ENCODE assay signal across 8 mouse cellular contexts in the genomic region with DNA sequence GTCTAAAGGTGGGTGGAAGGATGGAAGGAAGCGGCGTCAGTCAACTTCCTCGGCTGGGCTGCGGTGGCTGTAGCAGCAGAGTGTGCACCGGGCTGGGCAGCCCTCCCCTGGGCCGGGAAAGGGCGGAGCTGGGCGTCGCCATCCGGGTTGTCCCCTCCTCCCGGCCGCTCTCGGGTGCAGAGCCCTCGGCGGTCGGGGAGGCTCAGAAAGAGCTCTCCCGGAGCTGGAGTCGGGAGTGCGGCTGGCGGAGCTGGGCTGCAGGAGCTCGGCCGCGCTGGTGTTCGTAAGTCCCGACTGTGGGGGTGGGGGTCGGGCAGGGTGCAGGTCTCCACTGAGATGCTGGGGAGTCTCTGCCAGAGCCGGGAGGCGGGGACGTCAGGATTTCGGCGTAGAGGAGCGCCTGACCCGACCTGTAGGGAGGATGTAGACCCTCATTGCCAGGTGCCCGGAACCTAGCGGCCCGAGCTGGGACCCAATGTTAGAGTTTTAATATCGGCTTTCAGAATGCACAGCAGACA. TPM values are rescaled to one million over a fixed set of nuclear protein-coding genes. Genes with fewer than 3 reads are reported as not detected.
A peak's percentile ranks its signal among the peaks of the same experiment; 100 is the strongest.
DNase-seq lines count a peak whose midpoint lies in the region; ATAC-seq and TF ChIP-seq lines count a peak whose summit lies in the region.

A gene (plus strand): TSS at position 203 of the 518 bp plus-strand sequence.

- TF ChIP-seq CTCF in CH12.LX (conservative IDR thresholded peaks at IDR 0.05 in 1 of 2, IDR thresholded peaks at IDR 0.05 in 1 of 2; ENCODE audit: low read depth in 2 of 2, low read length in 2 of 2): no peak
- TF ChIP-seq CTCF in liver, postnatal 0 days (IDR thresholded peaks at IDR 0.05; ENCODE audit: low read depth): no peak

- no peaks in the 10 kb centered on the region for H3K27me3 ChIP-seq in CH12.LX (replicated peaks)
- no peaks in the 10 kb centered on the region for H3K27me3 ChIP-seq in forebrain, embryonic 15.5 days
- peaks cover 11% of the 10 kb centered on the region for H3K27me3 ChIP-seq in liver, postnatal 0 days (ENCODE audit: insufficient read depth, low read length)
- no peaks in the 10 kb centered on the region for H3K27me3 ChIP-seq in neural tube, embryonic 13.5 days

- peak within 1 kb of the TSS; percentile 83 for H3K4me2 ChIP-seq in CH12.LX (ENCODE audit: insufficient read depth, low read depth, poor library complexity, severe bottlenecking)
- peak within 1 kb of the TSS; percentile 75 for H3K4me2 ChIP-seq in forebrain, embryonic 15.5 days (replicated peaks)
- peak within 1 kb of the TSS; percentile 98 for H3K4me2 ChIP-seq in liver, postnatal 0 days (ENCODE audit: low read depth, low read length)
- H3K4me2 ChIP-seq in neural tube, embryonic 13.5 days: peak within 1 kb of the TSS; percentile 88

- intact Hi-C loops in heart, postnatal 25 days (cut with DNase I): loop anchor here (2.0 to 5.0 kb wide), 3 partner anchors 42 to 278 kb away; a partner anchor contains a TSS

- TF ChIP-seq RAD21 in CH12.LX (IDR thresholded peaks at IDR 0.05; ENCODE audit: low read depth, low read length): no peak

- dilution Hi-C loops in CH12.LX (cut with MboI; ENCODE audit: extremely low pct_ligation_motif_present, extremely low pct_unique_long_range_greater_than_20kb, low sequenced_read_pairs): no loop called here

- no peaks in the 10 kb centered on the region for H3K79me2 ChIP-seq in CH12.LX (replicated peaks; ENCODE audit: control insufficient read depth, extremely low read depth, insufficient read depth, poor library complexity, severe bottlenecking)

- peak within 1 kb of the TSS; percentile 41 for H3K9ac ChIP-seq in CH12.LX (ENCODE audit: insufficient read depth, low read depth)
- peak within 1 kb of the TSS; percentile 71 for H3K9ac ChIP-seq in forebrain, embryonic 15.5 days (replicated peaks)
- H3K9ac ChIP-seq in liver, postnatal 0 days (replicated peaks): peak within 1 kb of the TSS; percentile 41
- peak within 1 kb of the TSS; percentile 82 for H3K9ac ChIP-seq in neural tube, embryonic 13.5 days

- H3K27ac ChIP-seq in CH12.LX (ENCODE audit: insufficient read depth, low read depth): no peak within 1 kb of the TSS
- peak within 1 kb of the TSS; percentile 88 for H3K27ac ChIP-seq in forebrain, embryonic 15.5 days (replicated peaks)
- H3K27ac ChIP-seq in liver, postnatal 0 days (ENCODE audit: low read depth): no peak within 1 kb of the TSS
- H3K27ac ChIP-seq in neural tube, embryonic 13.5 days (replicated peaks): peak within 1 kb of the TSS; percentile 85

- peak; percentile 53 for TF ChIP-seq POLR2A in CH12.LX (IDR thresholded peaks at IDR 0.05; ENCODE audit: low read depth, low read length)

- peak within 1 kb of the TSS; percentile 58 to 71 (median 63) for H3K4me3 ChIP-seq in CH12.LX (replicated peaks in 1 of 3; ENCODE audit: low read depth in 2 of 3, low read length in 2 of 3, poor library complexity in 1 of 3)
- peak within 1 kb of the TSS; percentile 64 for H3K4me3 ChIP-seq in forebrain, embryonic 15.5 days
- peak within 1 kb of the TSS; percentile 66 for H3K4me3 ChIP-seq in liver, postnatal 0 days (ENCODE audit: low read depth, low read length)
- H3K4me3 ChIP-seq in neural tube, embryonic 13.5 days: peak within 1 kb of the TSS; percentile 79

- in situ Hi-C loops in CH12.LX (cut with MboI; ENCODE audit: low pct_ligation_motif_present, low pct_unique_long_range_greater_than_20kb, low sequenced_read_pairs): no loop called here

- peaks cover 0 to 9% of the 10 kb centered on the region in 2 experiments; a peak in 2 of 4 replicates for H3K4me1 ChIP-seq in CH12.LX (ENCODE audit: control insufficient read depth in 1 of 2, insufficient read depth in 2 of 2)
- H3K4me1 ChIP-seq in forebrain, embryonic 15.5 days: peaks cover 19% of the 10 kb centered on the region
- peaks cover 14% of the 10 kb centered on the region for H3K4me1 ChIP-seq in liver, postnatal 0 days (ENCODE audit: insufficient read depth)
- peaks cover 26% of the 10 kb centered on the region for H3K4me1 ChIP-seq in neural tube, embryonic 13.5 days (replicated peaks)

- peak; percentile 71 for DNase-seq in CH12.LX (ENCODE audit: extremely low read depth)
- peak; percentile 44 for DNase-seq in c-Kit-positive CD71-positive TER-119-positive erythroid progenitor cells, embryonic 14.5 days (ENCODE audit: low spot score)
- peak; percentile 80 for DNase-seq in heart, postnatal 25 days (ENCODE audit: low spot score)
- DNase-seq in layer of hippocampus, adult 11-12 months (ENCODE audit: low spot score): peak; percentile 89
- peak; percentile 81 for DNase-seq in liver, postnatal 0 days
- peak; percentile 69 for DNase-seq in telencephalon, adult 2 months (ENCODE audit: low read depth, low spot score)

- under 1% methylated on average over 37 of the region's 37 CpGs for WGBS in forebrain, embryonic 15.5 days
- WGBS in liver, postnatal 0 days (ENCODE audit: insufficient replicate concordance): under 1% methylated on average over 37 of the region's 37 CpGs
- WGBS in neural tube, embryonic 13.5 days: 0% methylated on average over 36 of the region's 37 CpGs

- no peaks in the 10 kb centered on the region for H3K9me3 ChIP-seq in CH12.LX (replicated peaks; ENCODE audit: low read length)
- no peaks in the 10 kb centered on the region for H3K9me3 ChIP-seq in forebrain, embryonic 15.5 days
- no peaks in the 10 kb centered on the region for H3K9me3 ChIP-seq in liver, postnatal 0 days (ENCODE audit: low read length)
- H3K9me3 ChIP-seq in neural tube, embryonic 13.5 days: no peaks in the 10 kb centered on the region

- no peak for TF ChIP-seq EP300 in CH12.LX (IDR thresholded peaks at IDR 0.05; ENCODE audit: low read length)
- no peak for TF ChIP-seq EP300 in liver, postnatal 0 days (IDR thresholded peaks at IDR 0.05; ENCODE audit: low read depth)

- peak; percentile 97 for ATAC-seq in forebrain, embryonic 15.5 days (replicated peaks)
- ATAC-seq in liver, postnatal 0 days: peak; percentile 93
- ATAC-seq in neural tube, embryonic 13.5 days (ENCODE audit: low read depth): peak; percentile 99

- H3K36me3 ChIP-seq in CH12.LX (replicated peaks in 1 of 2; ENCODE audit: control insufficient read depth in 1 of 2, insufficient read depth in 1 of 2, low read length in 1 of 2): no peaks in the 10 kb centered on the region
- no peaks in the 10 kb centered on the region for H3K36me3 ChIP-seq in forebrain, embryonic 15.5 days
- no peaks in the 10 kb centered on the region for H3K36me3 ChIP-seq in liver, postnatal 0 days (replicated peaks; ENCODE audit: insufficient read depth, low read length)
- no peaks in the 10 kb centered on the region for H3K36me3 ChIP-seq in neural tube, embryonic 13.5 days

TF ChIP-seq in CH12.LX, 34 proteins besides CTCF, POLR2A, EP300 and RAD21 (continues in another document):
- TF ChIP-seq BHLHE40 (IDR thresholded peaks at IDR 0.05; ENCODE audit: low read depth, low read length) (no peak), ZMIZ1 (IDR thresholded peaks at IDR 0.05; ENCODE audit: low read depth, low read length) (peak; percentile 63), SIN3A (IDR thresholded peaks at IDR 0.05; ENCODE audit: low read length) (peak; percentile 25; the same call in 1 of the 2 replicates), CHD1 (IDR thresholded peaks at IDR 0.05; ENCODE audit: low read depth, low read length) (no peak), MXI1 (IDR thresholded peaks at IDR 0.05; ENCODE audit: low read depth, low read length) (no peak), ZC3H11A (IDR thresholded peaks at IDR 0.05; ENCODE audit: low read depth, low read length) (no peak), MYC (IDR thresholded peaks at IDR 0.05; ENCODE audit: low read depth, low read length) (no peak), PAX5 (IDR thresholded peaks at IDR 0.05; ENCODE audit: low read length) (no peak), MAFK (IDR thresholded peaks at IDR 0.05; ENCODE audit: insufficient replicate concordance, low read length) (no peak), ZKSCAN1 (IDR thresholded peaks at IDR 0.05; ENCODE audit: borderline replicate concordance, low read depth, low read length) (no peak), IRF4 (IDR thresholded peaks at IDR 0.05; ENCODE audit: low read depth, low read length) (peak; percentile 12; the same call in 1 of the 2 replicates), MAZ (IDR thresholded peaks at IDR 0.05; ENCODE audit: low read depth, low read length) (peak; percentile 24; the same call in 1 of the 2 replicates), ETS1 (conservative IDR thresholded peaks at IDR 0.05; ENCODE audit: low read depth, low read length) (no peak), MAX (IDR thresholded peaks at IDR 0.05; ENCODE audit: low read length) (no peak), E2F4 (IDR thresholded peaks at IDR 0.05; ENCODE audit: insufficient replicate concordance, low read depth, low read length) (no peak), MEF2A (IDR thresholded peaks at IDR 0.05; ENCODE audit: borderline replicate concordance, low read depth, low read length) (no peak), ZNF384 (IDR thresholded peaks at IDR 0.05; ENCODE audit: low read depth, low read length) (no peak), HCFC1 (IDR thresholded peaks at IDR 0.05; ENCODE audit: low read depth, low read length) (no peak), NRF1 (IDR thresholded peaks at IDR 0.05; ENCODE audit: low read depth, low read length) (0 out of 2 replicates have a peak, but pooled peaks have one; percentile 9), JUND (conservative IDR thresholded peaks at IDR 0.05; ENCODE audit: low read depth, low read length) (no peak), NELFE (IDR thresholded peaks at IDR 0.05; ENCODE audit: low read depth, low read length) (0 out of 2 replicates have a peak, but pooled peaks have one; percentile 47), JUN (IDR thresholded peaks at IDR 0.05; ENCODE audit: insufficient read depth, low read depth, low read length) (no peak), TBP (conservative IDR thresholded peaks at IDR 0.05; ENCODE audit: low read depth, low read length) (no peak), ELF1 (IDR thresholded peaks at IDR 0.05; ENCODE audit: low read depth, low read length) (peak; percentile 62), POLR2AphosphoS2 (IDR thresholded peaks at IDR 0.05; ENCODE audit: low read depth, low read length) (no peak), KAT2A (IDR thresholded peaks at IDR 0.05; ENCODE audit: insufficient replicate concordance, low read length) (no peak), USF2 (conservative IDR thresholded peaks at IDR 0.05; ENCODE audit: low read depth, low read length) (no peak), SMC3 (IDR thresholded peaks at IDR 0.05; ENCODE audit: low read depth, low read length) (no peak)

RNA-seq across cellular contexts. Expression of the gene that starts here (rescaled TPM):
- total RNA-seq in CH12.LX (2012; rRNA removed) (0.29 and 0.38 TPM in 2 replicates), CH12.LX (2014; rRNA removed) (1.1 TPM in 2 replicates)
- polyA plus RNA-seq in CH12.LX (2012; ENCODE audit: insufficient read length, low read depth): 1.3 and 1.4 TPM in 2 replicates
- polyA plus RNA-seq in forebrain, embryonic 15.5 days (2015; fragmentation: Nextera tagmentation; extraction: Ambion mirVana): 22.5 and 23.1 TPM in 2 replicates
- total RNA-seq in heart, postnatal 25 days (2021): 1 to 10 TPM; 2.0 to 2.3 TPM
- polyA plus RNA-seq in liver, postnatal 0 days (2015; fragmentation: Nextera tagmentation; extraction: Ambion mirVana): 0.18 and 0.21 TPM in 2 replicates
- polyA plus RNA-seq in neural tube, embryonic 13.5 days (2015; fragmentation: Nextera tagmentation; extraction: Ambion mirVana): 18.1 and 18.5 TPM in 2 replicates

Comparison
In these comparisons a context has a peak if more than half of its experiments do, and no peak if none do; other contexts are left out.
1. Peak in DNase-seq, ATAC-seq, H3K4me3 ChIP-seq, H3K9ac ChIP-seq and H3K4me2 ChIP-seq in liver, postnatal 0 days; RNA of the gene not detected or under 1 TPM.
2. H3K27ac ChIP-seq: peak in forebrain, embryonic 15.5 days (single experiment) and neural tube, embryonic 13.5 days (single experiment); none in CH12.LX (single experiment) and liver, postnatal 0 days (single experiment).
3. Peak in every context shown above with its lines, with median percentiles within 50 percentile points of each other: DNase-seq, H3K4me2 ChIP-seq, H3K4me3 ChIP-seq, H3K9ac ChIP-seq and ATAC-seq.